Comparison of ENCODE assay signal across 8 mouse cellular contexts in the genomic region with DNA sequence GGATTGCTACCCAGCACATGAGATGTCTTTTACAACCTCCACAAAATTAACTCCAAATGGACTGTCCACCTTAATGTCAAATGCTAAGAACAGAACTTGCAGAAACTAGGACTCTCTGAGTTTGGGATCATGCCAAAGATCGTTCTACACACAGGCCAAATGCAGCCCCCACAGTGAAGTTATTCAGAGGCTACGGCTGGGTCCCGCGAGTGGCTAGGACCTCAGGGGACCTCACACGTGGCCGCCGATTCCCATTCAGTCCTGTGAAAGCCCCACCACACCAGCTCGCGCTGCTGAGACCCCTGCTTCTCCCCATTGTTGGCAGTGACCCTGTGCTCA. TPM values are rescaled to one million over a fixed set of nuclear protein-coding genes. Genes with fewer than 3 reads are reported as not detected.
A peak's percentile ranks its signal among the peaks of the same experiment; 100 is the strongest.
DNase-seq lines count a peak whose midpoint lies in the region; ATAC-seq and TF ChIP-seq lines count a peak whose summit lies in the region.
"Not testable (repeated sequence)": the region's sequence is repeated elsewhere in the genome, so short reads cannot be mapped to it uniquely, and the experiment has no call there.

No protein-coding gene starts in this region.

- peaks cover 47% of the 10 kb centered on the region for H3K9me3 ChIP-seq in E14TG2a.4 (ENCODE audit: low read length)
- peaks cover 37% of the 10 kb centered on the region for H3K9me3 ChIP-seq in forebrain, embryonic 10.5 days
- H3K9me3 ChIP-seq in heart, embryonic 15.5 days (replicated peaks); kidney, embryonic 14.5 days (ENCODE audit: control insufficient read depth, low read length); liver, embryonic 15.5 days (replicated peaks): not testable (repeated sequence)
- peaks cover 12% of the 10 kb centered on the region; the same call in 1 of the 2 replicates for H3K9me3 ChIP-seq in midbrain, embryonic 13.5 days

- WGBS in forebrain, embryonic 10.5 days = 3% methylated on average over 9 of the region's 9 CpGs
- WGBS in heart, embryonic 15.5 days = 5% methylated on average over 9 of the region's 9 CpGs
- 1% methylated on average over 9 of the region's 9 CpGs for WGBS in kidney, embryonic 14.5 days
- WGBS in liver, embryonic 15.5 days (ENCODE audit: insufficient replicate concordance) = 1% methylated on average over 9 of the region's 9 CpGs
- 0% methylated on average over 9 of the region's 9 CpGs for WGBS in midbrain, embryonic 13.5 days

- H3K27ac ChIP-seq in forebrain, embryonic 10.5 days = peak overlapping the region; percentile 93
- peak overlapping the region; percentile 83 for H3K27ac ChIP-seq in heart, embryonic 15.5 days
- H3K27ac ChIP-seq in kidney, embryonic 14.5 days (ENCODE audit: low read depth, low read length) = not testable (repeated sequence)
- peak overlapping the region; percentile 78 for H3K27ac ChIP-seq in liver, embryonic 15.5 days (replicated peaks)
- H3K27ac ChIP-seq in midbrain, embryonic 13.5 days = peak overlapping the region; percentile 60

- H3K36me3 ChIP-seq in E14TG2a.4 (ENCODE audit: insufficient read depth, low read length); heart, embryonic 15.5 days; kidney, embryonic 14.5 days (ENCODE audit: control insufficient read depth, insufficient read depth, low read length); liver, embryonic 15.5 days (replicated peaks); midbrain, embryonic 13.5 days; splenic B cell, adult 2 months (ENCODE audit: control insufficient read depth, insufficient read depth, low read length, poor library complexity, severe bottlenecking): not testable (repeated sequence)
- H3K36me3 ChIP-seq in forebrain, embryonic 10.5 days (replicated peaks) = peaks cover 42% of the 10 kb centered on the region

- DNase-seq in c-Kit-positive CD71-positive TER-119-positive erythroid progenitor cells, embryonic 14.5 days (ENCODE audit: low spot score) = peak; percentile 7
- peak; percentile 20 for DNase-seq in forebrain, embryonic 10.5 days (ENCODE audit: extremely low spot score, low spot score)
- peak; percentile 1 for DNase-seq in splenic B cell, adult 2 months (ENCODE audit: low read depth, low spot score)

- ATAC-seq in heart, embryonic 15.5 days (replicated peaks; ENCODE audit: insufficient number of reproducible peaks, insufficient read depth, low FRiP score, low read depth) = not testable (repeated sequence)
- peak; percentile 44 for ATAC-seq in kidney, embryonic 14.5 days (ENCODE audit: low FRiP score, low TSS enrichment)
- peak; percentile 14 for ATAC-seq in liver, embryonic 15.5 days (ENCODE audit: insufficient read depth)
- ATAC-seq in midbrain, embryonic 13.5 days = peak; percentile 62

- peak overlapping the region; percentile 84 for H3K4me2 ChIP-seq in heart, embryonic 15.5 days
- peak overlapping the region; percentile 61 for H3K4me2 ChIP-seq in kidney, embryonic 14.5 days (replicated peaks; ENCODE audit: low read depth, low read length)
- peak overlapping the region; percentile 79 for H3K4me2 ChIP-seq in liver, embryonic 15.5 days
- H3K4me2 ChIP-seq in midbrain, embryonic 13.5 days (replicated peaks) = peak overlapping the region; percentile 69

- not testable (repeated sequence) for H3K27me3 ChIP-seq in E14TG2a.4 (ENCODE audit: insufficient read depth, low read length); forebrain, embryonic 10.5 days (ENCODE audit: poor library complexity, severe bottlenecking); heart, embryonic 15.5 days; kidney, embryonic 14.5 days (ENCODE audit: control insufficient read depth, insufficient read depth, low read length); liver, embryonic 15.5 days; midbrain, embryonic 13.5 days; splenic B cell, adult 2 months (ENCODE audit: control insufficient read depth, insufficient read depth, low read length, poor library complexity, severe bottlenecking)

- not testable (repeated sequence) for TF ChIP-seq CTCF in E14TG2a.4 (conservative IDR thresholded peaks at IDR 0.05; ENCODE audit: low read length)

- peak overlapping the region; percentile 62 for H3K9ac ChIP-seq in heart, embryonic 15.5 days
- H3K9ac ChIP-seq in kidney, embryonic 14.5 days (ENCODE audit: low read depth, low read length) = peak overlapping the region; percentile 68
- H3K9ac ChIP-seq in liver, embryonic 15.5 days = peak overlapping the region; percentile 79
- H3K9ac ChIP-seq in midbrain, embryonic 13.5 days (replicated peaks) = peak overlapping the region; percentile 70

- H3K4me3 ChIP-seq in E14TG2a.4 (replicated peaks; ENCODE audit: low read length) = peak overlapping the region; percentile 84
- H3K4me3 ChIP-seq in forebrain, embryonic 10.5 days = peak overlapping the region; percentile 79
- peak overlapping the region; percentile 91 for H3K4me3 ChIP-seq in heart, embryonic 15.5 days
- peak overlapping the region; percentile 72 for H3K4me3 ChIP-seq in kidney, embryonic 14.5 days (ENCODE audit: low read length)
- H3K4me3 ChIP-seq in liver, embryonic 15.5 days (replicated peaks) = peak overlapping the region; percentile 74
- peak overlapping the region; percentile 86 for H3K4me3 ChIP-seq in midbrain, embryonic 13.5 days (replicated peaks)

- not testable (repeated sequence) for H3K4me1 ChIP-seq in E14TG2a.4 (replicated peaks; ENCODE audit: low read depth, low read length); kidney, embryonic 14.5 days (ENCODE audit: control insufficient read depth, insufficient read depth, low read length)
- peaks cover 13% of the 10 kb centered on the region for H3K4me1 ChIP-seq in forebrain, embryonic 10.5 days
- peaks cover 17% of the 10 kb centered on the region for H3K4me1 ChIP-seq in heart, embryonic 15.5 days (replicated peaks)
- H3K4me1 ChIP-seq in liver, embryonic 15.5 days (replicated peaks) = peaks cover 20% of the 10 kb centered on the region
- peaks cover 13% of the 10 kb centered on the region for H3K4me1 ChIP-seq in midbrain, embryonic 13.5 days (replicated peaks)

RNA-seq across cellular contexts. Expression of gene A630089N07Rik, which starts 0.7 kb away (rescaled TPM):
- 39.2 and 42.5 TPM in 2 replicates for polyA plus RNA-seq in forebrain, embryonic 10.5 days (2016; fragmentation: Nextera tagmentation; extraction: Ambion mirVana)
- 8.2 and 9.5 TPM in 2 replicates for polyA plus RNA-seq in heart, embryonic 15.5 days (2015; fragmentation: Nextera tagmentation; extraction: Ambion mirVana)
- 29.0 and 32.4 TPM in 2 replicates for polyA plus RNA-seq in kidney, embryonic 14.5 days (2014; fragmentation: Nextera tagmentation; extraction: Ambion mirVana)
- polyA plus RNA-seq in liver, embryonic 15.5 days (2015; fragmentation: Nextera tagmentation; extraction: Ambion mirVana) = 7.3 and 7.9 TPM in 2 replicates
- 17.8 and 19.8 TPM in 2 replicates for polyA plus RNA-seq in midbrain, embryonic 13.5 days (2015; fragmentation: Nextera tagmentation; extraction: Ambion mirVana)
